Mouse (Mus musculus): ENCODE measurements around the gene Ptpn21.

Gene Ptpn21

DNA sequence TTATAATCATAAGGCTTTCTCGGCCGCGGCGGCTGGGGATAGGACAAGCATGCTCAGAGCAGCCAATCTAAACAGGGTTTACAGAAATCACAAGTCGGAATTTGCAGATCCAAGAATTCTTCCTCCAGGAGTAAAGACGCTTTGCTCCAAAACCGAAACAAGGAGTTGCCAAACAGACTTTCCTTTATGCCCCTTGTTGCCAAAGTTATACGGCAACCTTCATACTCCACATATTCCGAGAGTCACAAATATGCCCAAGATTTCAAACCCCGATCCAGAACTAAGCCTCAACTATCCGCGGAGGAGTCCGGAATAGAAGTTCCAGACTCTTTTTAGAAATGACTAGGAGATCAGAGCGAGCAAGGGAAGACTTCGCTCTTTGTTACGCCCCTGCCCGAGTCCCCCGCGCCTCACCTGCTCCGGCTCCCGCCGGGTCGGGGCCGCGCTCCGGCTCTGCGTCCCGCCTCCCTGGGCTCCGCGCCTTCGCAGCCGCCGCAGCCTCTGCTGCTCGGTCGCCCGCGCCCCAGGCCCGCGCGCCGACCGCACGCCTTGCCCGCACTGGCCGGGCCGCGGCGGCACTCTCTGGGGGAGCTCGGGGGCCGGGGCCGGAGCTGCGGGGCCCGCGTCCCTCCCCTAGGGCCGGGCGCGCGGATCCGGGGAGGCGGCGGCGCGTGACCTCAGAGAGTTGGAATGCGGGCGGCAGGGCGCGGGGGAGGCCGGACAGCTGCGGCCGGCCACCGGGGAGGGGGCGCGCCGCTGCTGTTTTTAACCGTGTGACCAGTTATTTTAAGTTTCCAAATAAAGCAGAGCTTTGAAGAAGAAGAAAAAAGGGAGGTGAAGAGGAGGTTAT lies at the start of gene Ptpn21:
Ptpn21 (minus strand) TSS at position 455 of the 850 bp plus-strand sequence.
- DNase-seq = peak; percentile 59

GRCm38 (mm10) chr12:98784251-98784650 lies 47.0 kb upstream of the Ptpn21 start:
- no peak for DNase-seq

- DNase-seq = peak; percentile 12
Measured at GRCm38 (mm10) chr12:98779148-98779547, 41.9 kb upstream of the Ptpn21 start.

DNA sequence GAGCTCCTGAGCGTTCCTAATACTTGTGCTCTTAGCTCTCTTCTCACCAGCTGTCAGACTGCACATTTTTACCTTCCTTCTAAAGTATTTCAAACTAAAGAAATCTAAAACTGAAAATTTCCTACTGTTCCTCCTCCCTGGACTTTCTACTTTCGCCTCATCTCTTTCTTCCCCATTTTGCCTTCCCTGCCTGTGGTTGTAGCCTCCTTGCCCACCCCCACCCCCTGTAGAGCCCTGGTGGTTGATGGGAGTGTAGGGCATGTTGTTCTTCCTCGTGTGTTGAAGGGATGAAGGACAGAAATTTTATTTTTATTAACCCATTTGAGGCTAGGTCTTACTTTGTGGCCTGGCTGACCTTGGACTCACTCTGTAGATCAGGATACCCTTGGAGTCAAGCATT lies 40.3 kb upstream of the Ptpn21 start:
- no peak for DNase-seq

GRCm38 (mm10) chr12:98766241-98766640 lies 29.0 kb upstream of the Ptpn21 start:
- no peak for DNase-seq

DNA sequence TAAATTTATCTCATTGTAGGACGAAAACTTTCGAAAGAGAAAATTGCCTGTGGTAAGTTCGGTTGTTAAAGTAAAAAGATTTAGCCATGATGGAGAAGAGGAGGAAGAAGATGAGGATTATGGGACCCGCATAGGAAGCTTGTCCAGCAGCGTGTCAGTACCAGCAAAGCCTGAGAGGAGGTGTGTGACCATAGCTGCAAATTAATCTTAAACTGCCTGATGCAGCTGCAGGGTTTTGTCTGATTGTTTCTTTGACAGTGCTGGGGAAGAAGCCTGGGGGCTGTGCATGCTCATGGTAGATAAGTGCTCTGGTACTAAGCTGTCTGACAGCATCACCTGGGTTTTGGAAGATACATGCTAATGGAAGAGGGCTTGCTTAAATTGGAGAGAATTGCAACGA lies 22.5 kb upstream of the Ptpn21 start:
- DNase-seq = no peak

DNA sequence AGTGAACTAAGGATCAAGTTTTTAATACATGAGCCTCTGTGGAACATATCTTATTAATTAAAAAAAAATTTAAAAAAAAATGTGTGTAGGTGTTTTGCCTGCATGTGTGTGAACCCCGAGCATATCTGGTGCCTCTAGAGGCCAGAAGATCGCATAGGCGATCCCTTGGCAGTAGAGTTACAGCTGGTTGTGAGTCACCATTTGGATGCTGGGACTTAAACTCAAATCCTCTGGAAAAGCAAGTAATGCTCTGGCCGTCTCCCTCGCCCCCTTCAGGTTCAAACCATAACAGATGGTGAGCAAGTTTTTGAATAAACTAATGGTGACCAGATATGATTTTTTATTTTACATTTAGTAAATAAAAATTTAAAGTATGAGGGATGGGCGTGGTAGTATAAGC lies 20.4 kb upstream of the Ptpn21 start:
- no peak for DNase-seq

GRCm38 (mm10) chr12:98747380-98747753 lies 10.2 kb upstream of the Ptpn21 start:
- no peak for DNase-seq

DNA sequence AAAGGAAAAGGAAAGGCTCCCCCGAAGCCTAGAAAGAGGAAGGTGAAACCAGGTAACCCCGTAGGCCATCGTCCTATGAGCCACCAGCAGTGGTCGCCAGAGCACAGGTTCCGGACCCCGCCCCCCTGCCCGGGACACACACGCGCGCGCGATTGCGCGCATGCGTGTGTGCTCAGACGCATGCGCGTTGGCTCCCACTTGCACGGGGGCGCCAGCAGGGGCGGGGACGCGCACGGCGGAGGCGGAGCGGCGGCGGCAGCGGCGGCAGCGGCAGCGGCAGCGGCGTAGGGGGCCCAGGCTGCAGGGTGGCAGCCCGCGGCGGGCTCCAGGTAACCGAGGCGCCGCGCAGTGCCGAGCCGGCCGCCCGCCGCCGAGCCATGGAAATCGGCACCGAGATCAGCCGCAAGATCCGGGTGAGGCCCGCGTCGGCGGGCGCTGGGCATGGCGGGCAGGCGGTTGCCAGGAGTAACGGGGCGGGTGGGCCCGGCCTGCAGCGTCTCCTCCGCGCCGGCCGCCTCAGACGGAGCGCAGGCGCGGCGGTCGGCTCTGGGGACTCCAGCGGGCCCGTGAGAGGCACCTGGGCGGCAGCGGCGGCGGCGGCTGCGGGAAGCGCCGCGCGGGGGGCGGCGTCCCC lies 9.7 kb upstream of the Ptpn21 start, which contains the start of gene Zc3h14:
Zc3h14 (plus strand) TSS at position 219 of the 634 bp plus-strand sequence.
- DNase-seq = peak; percentile 88

GRCm38 (mm10) chr12:98746131-98746530 lies 8.9 kb upstream of the Ptpn21 start:
- DNase-seq = peak; percentile 72

DNA sequence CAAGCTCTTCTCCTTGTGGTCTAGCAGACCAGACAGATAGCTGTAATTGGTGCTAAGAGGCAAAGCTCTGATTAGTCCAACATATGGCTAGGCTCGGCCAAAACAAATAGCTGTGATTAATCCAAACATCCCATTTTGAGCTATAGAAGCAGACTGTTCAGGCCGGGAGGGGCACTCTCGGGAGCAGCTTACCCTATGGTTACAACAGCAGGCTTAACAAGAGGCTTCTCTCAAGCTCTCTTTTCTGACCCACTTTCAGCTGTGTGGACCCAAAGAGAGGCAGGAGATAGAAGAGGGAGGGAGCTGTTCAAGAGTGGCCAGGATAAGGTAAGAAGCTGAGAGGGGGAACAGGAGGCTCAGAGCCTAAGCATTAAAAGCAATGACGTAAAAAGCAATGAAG lies 8.4 kb upstream of the Ptpn21 start:
- no peak for DNase-seq

DNA sequence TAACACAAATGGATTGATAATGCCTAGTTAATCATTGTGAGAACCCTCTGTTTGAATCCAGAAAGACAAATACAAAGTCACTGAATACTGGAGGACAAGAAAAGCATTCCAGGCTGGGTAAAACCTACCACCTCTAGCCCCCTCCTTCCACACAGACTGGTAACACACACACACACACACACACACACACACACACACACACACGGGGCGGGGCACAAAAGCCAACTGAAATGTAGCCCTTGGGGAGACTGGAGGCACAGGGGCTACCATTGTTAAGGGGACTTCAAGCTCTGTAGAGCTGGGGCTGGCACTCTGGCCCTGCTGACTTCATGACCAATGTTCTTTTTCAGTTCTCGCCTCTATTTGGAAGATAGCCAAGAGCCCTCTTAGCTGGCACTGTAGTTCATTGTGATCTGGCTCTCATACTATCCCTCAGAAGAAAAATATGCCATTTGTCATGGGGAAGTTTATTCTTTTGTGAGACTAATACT lies 3.9 kb upstream of the Ptpn21 start:
- DNase-seq = no peak

GRCm38 (mm10) chr12:98737801-98738350 lies 671 bp upstream of the Ptpn21 start:
- DNase-seq = no peak

- no peak for DNase-seq
Measured at GRCm38 (mm10) chr12:98734880-98735801, 2.1 kb downstream of the Ptpn21 start.

- DNase-seq = peak; percentile 75
Measured at GRCm38 (mm10) chr12:98734246-98734879, 2.8 kb downstream of the Ptpn21 start.

- DNase-seq = no peak
Measured at GRCm38 (mm10) chr12:98733776-98734175, 3.4 kb downstream of the Ptpn21 start.

- no peak for DNase-seq
Measured at GRCm38 (mm10) chr12:98733165-98733564, 4.0 kb downstream of the Ptpn21 start.

- DNase-seq = no peak
Measured at GRCm38 (mm10) chr12:98730682-98731081, 6.5 kb downstream of the Ptpn21 start.

- DNase-seq = no peak
Measured at GRCm38 (mm10) chr12:98727186-98727585, 10.0 kb downstream of the Ptpn21 start.

- no peak for DNase-seq
Measured at GRCm38 (mm10) chr12:98726078-98726477, 11.1 kb downstream of the Ptpn21 start.

DNA sequence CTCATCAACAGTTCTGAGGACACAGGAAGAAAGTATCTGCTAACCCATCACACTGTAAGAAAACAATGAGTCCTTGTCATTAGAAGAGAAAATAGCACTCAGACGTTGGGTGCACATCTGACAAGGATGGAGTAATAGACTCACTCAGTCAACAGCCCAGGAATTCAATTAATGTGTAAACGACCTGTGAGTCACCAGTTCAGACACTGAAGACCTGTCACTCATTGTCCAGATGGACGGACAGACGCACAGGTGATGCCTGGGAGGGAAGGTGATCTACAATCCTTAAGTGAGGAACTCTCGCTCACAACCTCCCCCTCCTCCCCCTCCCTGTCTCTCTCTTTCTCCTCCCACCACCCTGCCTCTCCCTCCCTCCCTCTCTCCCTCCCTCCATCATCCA lies 12.2 kb downstream of the Ptpn21 start:
- no peak for DNase-seq

- DNase-seq = no peak
Measured at GRCm38 (mm10) chr12:98724224-98724623, 13.0 kb downstream of the Ptpn21 start.

Data from kidney, adult 11 months (tissue).